Mouse (Mus musculus) limb, embryonic 12.5 days (tissue): ENCODE results near the gene Hck. TPM values are rescaled to one million over a fixed set of nuclear protein-coding genes. Genes with fewer than 3 reads are reported as not detected.

Source experiments
- ATAC-seq: fragments of 200-750 bp; cut with Nextera tagmentation; 2 replicates; pipeline ENCODE4 v1.8.0; 2017; ENCODE audit warnings: low read depth, moderate TSS enrichment; ENCODE audit not compliant: insufficient number of reproducible peaks, insufficient read depth, low FRiP score, low TSS enrichment
- H3K27ac ChIP-seq: fragments of 300-500 bp; sonication (generic); 2 replicates; pipeline ENCODE4 v1.5.1; 2016; ENCODE audit warnings: mild to moderate bottlenecking, moderate library complexity
- H3K27me3 ChIP-seq: fragments of 300-500 bp; sonication (generic); 2 replicates; pipeline ENCODE4 v1.6.1; 2016; ENCODE audit warnings: mild to moderate bottlenecking, moderate library complexity
- H3K36me3 ChIP-seq: fragments of 300-500 bp; sonication (generic); 2 replicates; pipeline ENCODE4 v1.6.1; 2016; ENCODE audit warnings: mild to moderate bottlenecking, moderate library complexity
- H3K4me1 ChIP-seq: fragments of 300-500 bp; sonication (generic); replicated peaks from 2 replicates; pipeline ENCODE4 v1.6.1; 2016
- H3K4me2 ChIP-seq: fragments of 300-500 bp; sonication (generic); 2 replicates; pipeline ENCODE4 v1.6.1; 2016; ENCODE audit warnings: mild to moderate bottlenecking, moderate library complexity
- H3K4me3 ChIP-seq: fragments of 300-500 bp; sonication (generic); replicated peaks from 2 replicates; pipeline ENCODE4 v1.5.1; 2016; ENCODE audit warnings: mild to moderate bottlenecking
- H3K9ac ChIP-seq: fragments of 300-500 bp; sonication (generic); replicated peaks from 2 replicates; pipeline ENCODE4 v1.6.1; 2016; ENCODE audit warnings: mild to moderate bottlenecking, moderate library complexity
- H3K9me3 ChIP-seq: fragments of 300-500 bp; sonication (generic); 2 replicates; pipeline ENCODE4 v1.6.1; 2016; ENCODE audit warnings: mild to moderate bottlenecking, moderate library complexity
- WGBS: fragments of 180-500 bp; shearing (Covaris S2); methylation state at CpG from one replicate; pipeline ENCODE4 v1.1.7; 2016; 5-methylcytosine and 5-hydroxymethylcytosine counted together
- polyA plus RNA-seq: library from polyadenylated mRNA; unstranded; fragments of >200 nt; fragmentation: Nextera tagmentation; extraction: Ambion mirVana; gene quantifications from 2 replicates; pipeline ENCODE4 v1.2.1, GENCODE M21; 2016

The Hck gene
- polyA plus RNA-seq, 1 experiment from 2014 or later, result 2.9 TPM

GRCm38 (mm10) chr2:153107046-153107766 is 1.1 kb upstream of the Hck start:
- Histone ChIP-seq H3K4me1 (peaks cover 18% of the 10 kb centered on the region), H3K36me3 (no peaks in the 10 kb centered on the region), H3K9me3 (no peaks in the 10 kb centered on the region), H3K4me3 (peak overlapping the region; percentile 46; the same call in 1 of the 2 replicates), H3K4me2 (peak overlapping the region; percentile 71), H3K9ac (no peak overlapping the region), H3K27me3 (peaks cover 75% of the 10 kb centered on the region), H3K27ac (no peak overlapping the region)
- WGBS, result 34% methylated on average over 23 of the region's 23 CpGs
- no peak; the same call in 1 of the 2 replicates for ATAC-seq

GRCm38 (mm10) chr2:153107802-153108201 is 466 bp upstream of the Hck start:
- Histone ChIP-seq H3K9ac (no peak overlapping the region), H3K4me3 (peak overlapping the region; percentile 46), H3K27me3 (peaks cover 81% of the 10 kb centered on the region), H3K36me3 (no peaks in the 10 kb centered on the region), H3K4me2 (peak overlapping the region; percentile 71), H3K27ac (no peak overlapping the region), H3K9me3 (no peaks in the 10 kb centered on the region), H3K4me1 (peaks cover 18% of the 10 kb centered on the region)
- ATAC-seq, result no peak
- WGBS, result 1% methylated on average over 15 of the region's 15 CpGs

DNA sequence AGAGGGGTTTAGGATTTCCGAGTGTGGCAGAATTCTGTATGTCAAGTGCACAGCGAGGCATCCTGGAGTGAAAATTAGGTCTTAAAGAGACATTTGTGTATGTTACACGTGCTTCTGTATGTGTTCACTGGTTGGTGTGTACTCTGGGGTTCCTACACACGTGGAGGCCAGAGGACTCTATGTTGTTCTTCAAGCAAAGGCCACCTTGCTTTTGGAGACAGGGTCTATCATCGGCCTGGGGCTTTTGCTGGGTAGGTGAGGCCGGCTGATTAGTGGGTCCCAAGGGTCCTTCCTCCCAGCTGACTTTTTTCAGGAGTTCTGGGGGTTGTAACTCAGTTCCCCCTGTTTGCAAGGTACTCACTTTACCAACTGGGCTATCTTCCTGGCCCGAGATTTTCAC is 1.3 kb downstream of the Hck start:
- no peak overlapping the region for H3K4me3 ChIP-seq
- H3K9me3 ChIP-seq, result no peaks in the 10 kb centered on the region
- H3K4me2 ChIP-seq, result peak overlapping the region; percentile 71; the same call in 1 of the 2 replicates
- no peak overlapping the region for H3K9ac ChIP-seq
- peaks cover 18% of the 10 kb centered on the region for H3K4me1 ChIP-seq
- no peak overlapping the region for H3K27ac ChIP-seq
- ATAC-seq, result no peak
- peaks cover 84% of the 10 kb centered on the region for H3K27me3 ChIP-seq
- 66% methylated on average over 7 of the region's 7 CpGs for WGBS
- no peaks in the 10 kb centered on the region for H3K36me3 ChIP-seq

DNA sequence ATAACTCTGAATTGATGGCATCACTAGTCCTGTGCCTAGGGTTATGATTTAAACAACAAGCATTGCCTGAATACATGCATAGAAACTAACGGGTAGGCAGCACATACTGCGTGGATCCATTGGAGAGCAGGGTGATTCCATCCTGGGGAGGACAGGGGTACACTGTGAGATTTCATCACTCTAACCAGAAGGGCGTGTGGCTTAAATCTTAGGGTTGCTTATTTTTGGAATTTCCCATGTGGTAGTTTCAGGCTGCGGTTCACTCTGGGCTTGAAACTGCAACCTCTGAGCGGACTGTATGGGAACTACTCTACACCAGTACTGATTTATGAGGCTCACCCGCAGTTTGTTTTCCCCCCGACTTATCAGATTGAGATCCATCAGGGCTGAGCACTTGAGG is 3.0 kb downstream of the Hck start:
- no peak overlapping the region for H3K27ac ChIP-seq
- 85% methylated on average over 7 of the region's 7 CpGs for WGBS
- peaks cover 18% of the 10 kb centered on the region for H3K4me1 ChIP-seq
- peaks cover 68% of the 10 kb centered on the region for H3K27me3 ChIP-seq
- no peaks in the 10 kb centered on the region for H3K36me3 ChIP-seq
- H3K4me3 ChIP-seq, result no peak overlapping the region
- H3K9me3 ChIP-seq, result no peaks in the 10 kb centered on the region
- no peak overlapping the region for H3K4me2 ChIP-seq
- ATAC-seq, result no peak
- no peak overlapping the region for H3K9ac ChIP-seq

DNA sequence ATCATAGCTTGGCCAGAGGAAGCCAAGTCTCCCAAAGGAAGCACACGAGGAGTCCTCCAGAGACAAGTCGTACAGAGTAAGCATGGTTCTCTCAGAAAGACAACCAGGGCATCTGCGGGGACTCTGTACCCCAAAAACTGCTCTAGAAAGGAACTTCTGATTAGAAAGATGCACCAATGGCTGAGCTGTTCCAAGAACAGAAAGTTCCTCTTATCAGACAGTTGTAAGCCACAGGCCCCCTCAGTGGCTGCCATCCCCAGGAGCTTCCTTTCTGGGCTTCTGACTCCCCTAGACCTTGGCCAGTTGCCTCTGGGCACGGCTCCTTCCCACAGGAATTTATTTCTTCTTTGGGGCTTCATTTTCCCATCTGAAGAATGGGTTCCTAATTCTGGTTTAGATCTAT is 7.4 kb downstream of the Hck start:
- Histone ChIP-seq H3K4me1 (no peaks in the 10 kb centered on the region), H3K4me2 (no peak overlapping the region), H3K27me3 (peaks cover 24% of the 10 kb centered on the region), H3K36me3 (no peaks in the 10 kb centered on the region), H3K9me3 (no peaks in the 10 kb centered on the region), H3K9ac (no peak overlapping the region), H3K4me3 (no peak overlapping the region), H3K27ac (no peak overlapping the region)
- no peak for ATAC-seq
- WGBS, result 83% methylated on average over 4 of the region's 4 CpGs

DNA sequence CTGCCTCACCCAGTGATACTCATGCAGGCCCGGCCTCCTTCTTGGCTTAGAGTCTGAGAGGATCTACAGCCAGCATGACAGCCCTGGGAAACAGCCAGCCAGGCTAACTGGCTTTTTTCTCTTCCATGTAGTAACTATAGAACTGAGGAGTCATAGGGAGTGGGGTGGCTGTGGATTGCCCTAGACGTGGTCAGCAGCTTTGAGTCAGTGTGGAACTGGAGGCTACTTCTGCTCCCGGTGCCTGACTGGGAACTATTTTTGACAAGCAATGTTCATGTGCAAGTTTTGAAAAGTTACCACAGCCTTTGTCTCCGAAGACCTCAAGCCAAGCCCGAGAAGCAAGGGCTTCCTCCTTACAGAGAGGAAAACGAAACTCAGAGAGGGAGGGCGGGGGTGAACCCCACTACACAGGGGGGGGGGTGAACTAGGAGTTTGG is 8.8 kb downstream of the Hck start:
- Histone ChIP-seq H3K36me3 (no peaks in the 10 kb centered on the region), H3K27me3 (peaks cover 11% of the 10 kb centered on the region; the same call in 1 of the 2 replicates), H3K4me3 (no peak overlapping the region), H3K9ac (no peak overlapping the region), H3K4me1 (no peaks in the 10 kb centered on the region), H3K4me2 (no peak overlapping the region), H3K9me3 (no peaks in the 10 kb centered on the region), H3K27ac (no peak overlapping the region)
- ATAC-seq, result no peak
- 77% methylated on average over 7 of the region's 7 CpGs for WGBS

DNA sequence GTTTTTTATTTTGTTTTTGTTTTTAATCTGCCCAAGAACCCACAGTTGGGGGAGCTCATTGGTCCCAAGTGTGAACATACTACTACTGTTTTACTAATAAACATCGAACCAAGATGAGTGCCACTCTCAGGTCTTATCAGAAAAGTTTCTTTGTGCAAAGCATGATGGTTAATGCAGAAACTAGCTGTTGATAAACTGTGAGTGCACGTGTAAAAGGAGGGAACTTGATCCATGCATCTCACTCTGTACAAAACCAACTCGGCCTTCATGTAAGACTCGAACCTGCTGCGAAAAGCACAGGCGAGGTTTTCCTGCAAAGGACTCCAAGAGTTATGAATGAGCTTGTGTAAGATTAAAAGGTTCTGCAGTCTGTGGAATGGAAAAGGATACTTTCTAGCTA is 11.2 kb downstream of the Hck start:
- H3K4me1 ChIP-seq, result no peaks in the 10 kb centered on the region
- H3K27me3 ChIP-seq, result no peaks in the 10 kb centered on the region
- no peak overlapping the region for H3K9ac ChIP-seq
- WGBS, result 88% methylated on average over 6 of the region's 6 CpGs
- H3K4me2 ChIP-seq, result no peak overlapping the region
- H3K9me3 ChIP-seq, result no peaks in the 10 kb centered on the region
- H3K27ac ChIP-seq, result no peak overlapping the region
- no peak overlapping the region for H3K4me3 ChIP-seq
- H3K36me3 ChIP-seq, result no peaks in the 10 kb centered on the region
- no peak for ATAC-seq

GRCm38 (mm10) chr2:153120126-153120525 is 11.9 kb downstream of the Hck start:
- H3K4me2 ChIP-seq, result no peak overlapping the region
- no peaks in the 10 kb centered on the region for H3K9me3 ChIP-seq
- H3K4me1 ChIP-seq, result no peaks in the 10 kb centered on the region
- H3K27me3 ChIP-seq, result peaks cover 2% of the 10 kb centered on the region; the same call in 1 of the 2 replicates
- H3K36me3 ChIP-seq, result no peaks in the 10 kb centered on the region
- ATAC-seq, result no peak
- 70% methylated on average over 8 of the region's 8 CpGs for WGBS
- no peak overlapping the region for H3K27ac ChIP-seq
- no peak overlapping the region for H3K9ac ChIP-seq
- no peak overlapping the region for H3K4me3 ChIP-seq

DNA sequence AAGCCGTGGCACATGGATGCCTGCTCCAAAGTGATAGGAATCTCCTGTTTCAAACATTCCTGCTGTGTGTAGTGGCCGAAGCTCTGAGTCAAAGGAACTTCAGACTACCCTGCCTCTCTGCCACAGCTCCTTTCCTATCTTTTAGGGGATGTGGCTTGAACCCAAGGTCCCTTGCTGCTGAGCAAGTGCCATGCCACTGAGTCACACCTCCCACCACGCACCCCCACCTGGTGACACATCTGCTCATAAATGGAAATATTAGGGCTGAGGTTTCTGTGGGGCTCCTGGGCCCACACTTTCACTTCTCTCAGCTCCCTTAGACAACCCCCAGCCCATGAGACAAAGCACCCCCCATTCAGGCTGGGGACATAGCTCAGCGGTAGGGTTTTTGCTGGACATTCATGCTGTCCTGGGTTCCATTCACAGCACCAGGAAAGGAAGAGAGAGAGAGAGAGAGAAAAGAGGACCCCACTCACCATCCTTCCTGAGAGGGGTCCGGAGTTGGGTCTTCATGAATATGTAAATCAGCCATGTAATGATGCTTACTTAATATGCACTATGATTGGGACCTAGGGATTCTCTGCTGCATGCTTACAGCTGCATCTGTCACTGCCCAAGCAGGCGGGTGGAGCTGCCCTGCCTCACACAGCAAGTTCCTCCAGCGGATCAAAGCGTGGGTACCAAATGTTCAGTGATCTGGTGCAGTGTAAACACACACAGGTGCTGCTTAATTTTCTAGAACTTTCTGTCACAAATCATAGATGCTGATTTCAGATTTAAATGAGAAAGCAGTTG is 13.8 kb downstream of the Hck start:
- Histone ChIP-seq H3K4me2 (no peak overlapping the region), H3K9me3 (no peaks in the 10 kb centered on the region), H3K9ac (no peak overlapping the region), H3K27ac (no peak overlapping the region), H3K27me3 (peaks cover 3% of the 10 kb centered on the region; the same call in 1 of the 2 replicates), H3K4me1 (no peaks in the 10 kb centered on the region), H3K36me3 (no peaks in the 10 kb centered on the region), H3K4me3 (no peak overlapping the region)
- no peak for ATAC-seq
- 80% methylated on average over 8 of the region's 8 CpGs for WGBS

DNA sequence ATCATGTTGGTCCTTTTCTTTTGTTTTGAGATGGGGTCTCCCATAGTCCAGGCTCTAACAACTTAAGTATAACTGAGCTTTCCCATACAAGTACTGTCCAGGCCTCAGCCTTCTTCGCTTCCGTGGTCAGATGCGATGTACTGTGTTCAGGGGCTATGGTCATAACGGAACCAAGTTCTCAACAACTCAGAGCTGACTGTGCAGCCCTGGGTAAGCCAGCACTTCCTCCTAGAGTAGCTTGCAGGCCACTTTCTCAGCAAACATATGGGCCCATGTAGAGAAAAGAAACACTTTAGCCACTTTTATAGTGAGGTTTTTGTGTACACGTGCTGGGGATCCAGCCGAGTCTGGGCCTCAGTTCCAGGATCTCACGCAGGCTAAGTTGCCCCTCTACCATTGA is 14.4 kb downstream of the Hck start:
- Histone ChIP-seq H3K9me3 (no peaks in the 10 kb centered on the region), H3K4me1 (no peaks in the 10 kb centered on the region), H3K27me3 (peaks cover 3% of the 10 kb centered on the region; the same call in 1 of the 2 replicates), H3K4me3 (no peak overlapping the region), H3K36me3 (no peaks in the 10 kb centered on the region), H3K27ac (no peak overlapping the region), H3K9ac (no peak overlapping the region), H3K4me2 (no peak overlapping the region)
- 87% methylated on average over 7 of the region's 7 CpGs for WGBS
- ATAC-seq, result no peak

- Histone ChIP-seq H3K4me3 (no peak overlapping the region), H3K36me3 (no peaks in the 10 kb centered on the region), H3K4me2 (no peak overlapping the region), H3K27ac (no peak overlapping the region), H3K9ac (no peak overlapping the region), H3K27me3 (peaks cover 3% of the 10 kb centered on the region; the same call in 1 of the 2 replicates), H3K4me1 (no peaks in the 10 kb centered on the region), H3K9me3 (no peaks in the 10 kb centered on the region)
- 44% methylated on average over 5 of the region's 5 CpGs for WGBS
- ATAC-seq, result no peak
These were observed 17.6 kb downstream of the Hck start for GRCm38 (mm10) chr2:153125875-153126274.
